Mouse (Mus musculus) forebrain, embryonic 13.5 days (tissue): Measurements from ENCODE around the gene Mef2a. TPM values are rescaled to one million over a fixed set of nuclear protein-coding genes. Genes with fewer than 3 reads are reported as not detected.

Source experiments
- ATAC-seq: fragments of 200-750 bp; cut with Nextera tagmentation; 2 replicates; pipeline ENCODE4 v1.8.0; 2017
- H3K27ac ChIP-seq: fragments of 300-500 bp; sonication (generic); 2 replicates; pipeline ENCODE4 v1.5.1; 2015; ENCODE audit warnings: inconsistent platforms, mild to moderate bottlenecking, moderate library complexity
- H3K27me3 ChIP-seq: fragments of 300-500 bp; sonication (generic); 2 replicates; pipeline ENCODE4 v1.6.1; 2015; ENCODE audit warnings: mild to moderate bottlenecking, inconsistent platforms
- H3K36me3 ChIP-seq: fragments of 300-500 bp; sonication (generic); 2 replicates; pipeline ENCODE4 v1.6.1; 2015; ENCODE audit warnings: mild to moderate bottlenecking, inconsistent platforms; ENCODE audit not compliant: poor library complexity, severe bottlenecking
- H3K4me1 ChIP-seq: fragments of 300-500 bp; sonication (generic); 2 replicates; pipeline ENCODE4 v1.6.1; 2015; ENCODE audit warnings: inconsistent platforms
- H3K4me2 ChIP-seq: fragments of 300-500 bp; sonication (generic); 2 replicates; pipeline ENCODE4 v1.6.1; 2015; ENCODE audit warnings: inconsistent platforms, mild to moderate bottlenecking, moderate library complexity
- H3K4me3 ChIP-seq: fragments of 300-500 bp; sonication (generic); 2 replicates; pipeline ENCODE4 v1.5.1; 2015; ENCODE audit warnings: mild to moderate bottlenecking, inconsistent platforms
- H3K9ac ChIP-seq: fragments of 300-500 bp; sonication (generic); 2 replicates; pipeline ENCODE4 v1.6.1; 2015; ENCODE audit warnings: mild to moderate bottlenecking, inconsistent platforms
- H3K9me3 ChIP-seq: fragments of 300-500 bp; sonication (generic); replicated peaks from 2 replicates; pipeline ENCODE4 v1.6.1; 2016; ENCODE audit warnings: inconsistent platforms
- WGBS: fragments of 180-500 bp; shearing (Covaris S2); methylation state at CpG from one replicate; pipeline ENCODE4 v1.1.7; 2015; 5-methylcytosine and 5-hydroxymethylcytosine counted together
- polyA plus RNA-seq: library from polyadenylated mRNA; unstranded; fragments of >200 nt; fragmentation: Nextera tagmentation; extraction: Ambion mirVana; gene quantifications from 2 replicates; pipeline ENCODE4 v1.2.1, GENCODE M21; 2015

Mef2a gene
- polyA plus RNA-seq, 1 experiment from 2014 or later, result 26.0 TPM

- Histone ChIP-seq H3K9me3 (no peaks in the 10 kb centered on the region), H3K36me3 (peaks cover 40% of the 10 kb centered on the region), H3K27me3 (no peaks in the 10 kb centered on the region), H3K4me1 (no peaks in the 10 kb centered on the region), H3K9ac (no peak overlapping the region), H3K4me3 (no peak overlapping the region), H3K27ac (no peak overlapping the region), H3K4me2 (no peak overlapping the region)
- 89% methylated on average over 2 of the region's 2 CpGs for WGBS
- no peak for ATAC-seq
Measured at GRCm38 (mm10) chr7:67236351-67236750, 136.3 kb downstream of the Mef2a start.

GRCm38 (mm10) chr7:67234797-67235196, 137.9 kb downstream of the Mef2a start:
- Histone ChIP-seq H3K4me3 (no peak overlapping the region), H3K4me1 (peaks cover 10% of the 10 kb centered on the region), H3K9ac (no peak overlapping the region), H3K36me3 (peaks cover 43% of the 10 kb centered on the region), H3K9me3 (no peaks in the 10 kb centered on the region), H3K4me2 (no peak overlapping the region), H3K27me3 (no peaks in the 10 kb centered on the region), H3K27ac (no peak overlapping the region)
- ATAC-seq, result no peak
- WGBS, result 83% methylated on average over 8 of the region's 8 CpGs

GRCm38 (mm10) chr7:67232504-67232903, 140.2 kb downstream of the Mef2a start:
- Histone ChIP-seq H3K27ac (no peak overlapping the region), H3K27me3 (no peaks in the 10 kb centered on the region), H3K9ac (no peak overlapping the region), H3K4me1 (peaks cover 10% of the 10 kb centered on the region), H3K4me2 (no peak overlapping the region), H3K36me3 (peaks cover 34% of the 10 kb centered on the region), H3K9me3 (no peaks in the 10 kb centered on the region), H3K4me3 (no peak overlapping the region)
- 94% methylated on average over 14 of the region's 14 CpGs for WGBS
- ATAC-seq, result no peak

- Histone ChIP-seq H3K4me1 (peaks cover 10% of the 10 kb centered on the region), H3K27me3 (no peaks in the 10 kb centered on the region), H3K27ac (peak overlapping the region; percentile 51; the same call in 1 of the 2 replicates), H3K9ac (no peak overlapping the region), H3K36me3 (peaks cover 41% of the 10 kb centered on the region), H3K4me2 (no peak overlapping the region), H3K4me3 (no peak overlapping the region), H3K9me3 (no peaks in the 10 kb centered on the region)
- ATAC-seq, result 0 out of 2 replicates have a peak, but pooled peaks have one; percentile 3
- 86% methylated on average over 3 of the region's 3 CpGs for WGBS
Measured at GRCm38 (mm10) chr7:67230640-67231140, 142.0 kb downstream of the Mef2a start.

- no peak overlapping the region for H3K4me3 ChIP-seq
- no peaks in the 10 kb centered on the region for H3K27me3 ChIP-seq
- H3K4me1 ChIP-seq, result peaks cover 10% of the 10 kb centered on the region
- 0 out of 2 replicates have a peak, but pooled peaks have one; percentile 31 for ATAC-seq
- H3K4me2 ChIP-seq, result no peak overlapping the region
- H3K9ac ChIP-seq, result no peak overlapping the region
- no peaks in the 10 kb centered on the region for H3K9me3 ChIP-seq
- peak overlapping the region; percentile 61 for H3K27ac ChIP-seq
- H3K36me3 ChIP-seq, result peaks cover 38% of the 10 kb centered on the region
- 73% methylated on average over 3 of the region's 3 CpGs for WGBS
Measured at GRCm38 (mm10) chr7:67230221-67230620, 142.4 kb downstream of the Mef2a start.

- no peak overlapping the region for H3K9ac ChIP-seq
- peak overlapping the region; percentile 61; the same call in 1 of the 2 replicates for H3K27ac ChIP-seq
- 0 out of 2 replicates have a peak, but pooled peaks have one; percentile 5 for ATAC-seq
- no peaks in the 10 kb centered on the region for H3K27me3 ChIP-seq
- 74% methylated on average over 3 of the region's 3 CpGs for WGBS
- peaks cover 10% of the 10 kb centered on the region for H3K4me1 ChIP-seq
- no peak overlapping the region for H3K4me2 ChIP-seq
- H3K4me3 ChIP-seq, result no peak overlapping the region
- peaks cover 33% of the 10 kb centered on the region for H3K36me3 ChIP-seq
- no peaks in the 10 kb centered on the region for H3K9me3 ChIP-seq
Measured at GRCm38 (mm10) chr7:67229701-67230100, 143.0 kb downstream of the Mef2a start.

GRCm38 (mm10) chr7:67228891-67229602, 143.6 kb downstream of the Mef2a start:
- H3K9me3 ChIP-seq, result no peaks in the 10 kb centered on the region
- no peak overlapping the region for H3K4me2 ChIP-seq
- H3K27ac ChIP-seq, result 0 out of 2 replicates have a peak overlapping the region, but pooled peaks have one; percentile 16
- no peaks in the 10 kb centered on the region for H3K27me3 ChIP-seq
- no peak overlapping the region for H3K9ac ChIP-seq
- peaks cover 27% of the 10 kb centered on the region for H3K36me3 ChIP-seq
- H3K4me1 ChIP-seq, result peaks cover 10% of the 10 kb centered on the region
- WGBS, result 80% methylated on average over 5 of the region's 5 CpGs
- ATAC-seq, result peak; percentile 52
- no peak overlapping the region for H3K4me3 ChIP-seq

GRCm38 (mm10) chr7:67228390-67228789, 144.3 kb downstream of the Mef2a start:
- 71% methylated on average over 3 of the region's 3 CpGs for WGBS

GRCm38 (mm10) chr7:67227538-67227937, 145.1 kb downstream of the Mef2a start:
- Histone ChIP-seq H3K27me3 (no peaks in the 10 kb centered on the region), H3K4me3 (no peak overlapping the region), H3K4me1 (peaks cover 23% of the 10 kb centered on the region), H3K9ac (no peak overlapping the region), H3K9me3 (no peaks in the 10 kb centered on the region), H3K4me2 (no peak overlapping the region), H3K27ac (no peak overlapping the region), H3K36me3 (peaks cover 26% of the 10 kb centered on the region)
- 100% methylated on average over 1 of the region's 1 CpGs for WGBS
- ATAC-seq, result no peak

More at GRCm38 (mm10) chr7:67228390-67228789, 144.3 kb downstream of the Mef2a start:
- Histone ChIP-seq H3K9ac (no peak overlapping the region), H3K4me1 (peaks cover 17% of the 10 kb centered on the region), H3K9me3 (no peaks in the 10 kb centered on the region), H3K27me3 (no peaks in the 10 kb centered on the region), H3K4me2 (no peak overlapping the region), H3K4me3 (no peak overlapping the region), H3K36me3 (peaks cover 27% of the 10 kb centered on the region), H3K27ac (no peak overlapping the region)
- no peak for ATAC-seq

GRCm38 (mm10) chr7:67225943-67226625, 146.6 kb downstream of the Mef2a start:
- H3K9ac ChIP-seq, result no peak overlapping the region
- H3K4me1 ChIP-seq, result peaks cover 30% of the 10 kb centered on the region
- H3K9me3 ChIP-seq, result no peaks in the 10 kb centered on the region
- no peak overlapping the region for H3K4me3 ChIP-seq
- H3K36me3 ChIP-seq, result peaks cover 23% of the 10 kb centered on the region
- no peak overlapping the region for H3K27ac ChIP-seq
- H3K27me3 ChIP-seq, result no peaks in the 10 kb centered on the region
- WGBS, result 93% methylated on average over 15 of the region's 15 CpGs
- no peak for ATAC-seq
- H3K4me2 ChIP-seq, result no peak overlapping the region

GRCm38 (mm10) chr7:67222220-67222862, 150.3 kb downstream of the Mef2a start, which contains the start of gene Lysmd4:
Lysmd4 (plus strand) TSS chr7:67222544.
- H3K4me3 ChIP-seq, result peak within 1 kb of the TSS; percentile 81
- peak; percentile 97 for ATAC-seq

More at GRCm38 (mm10) chr7:67222220-67222862, 150.3 kb downstream of the Mef2a start, which contains the start of gene Lysmd4:
- Histone ChIP-seq H3K27ac (no peak within 1 kb of the TSS), H3K4me1 (peaks cover 20% of the 10 kb centered on the region), H3K27me3 (no peaks in the 10 kb centered on the region), H3K4me2 (peak within 1 kb of the TSS; percentile 85), H3K9me3 (no peaks in the 10 kb centered on the region), H3K9ac (peak within 1 kb of the TSS; percentile 83), H3K36me3 (peaks cover 19% of the 10 kb centered on the region)
- 5% methylated on average over 31 of the region's 31 CpGs for WGBS
